Mouse (Mus musculus) megakaryocyte, embryonic 14.5 days (primary cell): ENCODE data around the gene Olfr444. TPM values are rescaled to one million over a fixed set of nuclear protein-coding genes. Genes with fewer than 3 reads are reported as not detected.

Experiments
- H3K27me3 ChIP-seq: replicated peaks from 2 replicates; pipeline ENCODE3; 2012; ENCODE audit warnings: inconsistent platforms
- H3K36me3 ChIP-seq: replicated peaks from 2 replicates; pipeline ENCODE3; 2012; ENCODE audit warnings: low read length, inconsistent platforms, mixed read lengths
- H3K4me1 ChIP-seq: 2 replicates; pipeline ENCODE4 v1.6.1; 2012; ENCODE audit warnings: inconsistent platforms
- H3K4me3 ChIP-seq: replicated peaks from 2 replicates; pipeline ENCODE3; 2012; ENCODE audit warnings: moderate library complexity, mild to moderate bottlenecking, inconsistent platforms
- H3K9me3 ChIP-seq: 2 replicates; pipeline ENCODE4 v1.6.1; 2012; ENCODE audit warnings: inconsistent platforms
- FLI1 ChIP-seq: IDR thresholded peaks from 2 replicates; pipeline ENCODE4 v1.6.1; 2012; ENCODE audit warnings: low read length, inconsistent platforms, mixed read lengths
- GATA1 ChIP-seq: IDR thresholded peaks from 3 replicates; pipeline ENCODE4 v1.6.1; 2012; ENCODE audit warnings: mixed read lengths, low read length, inconsistent platforms, borderline replicate concordance
- polyA plus RNA-seq: library from polyadenylated mRNA; stranded (reverse); fragments of >175 nt; gene quantifications from 2 replicates; pipeline ENCODE4 v1.2.3, GENCODE M21; 2012; ENCODE audit warnings: low replicate concordance; ENCODE audit not compliant: insufficient read depth

The Olfr444 gene
- polyA plus RNA-seq, result not detected in 2 replicates

- no peaks in the 10 kb centered on the region for H3K27me3 ChIP-seq
- H3K4me3 ChIP-seq, result no peak within 1 kb of the TSS
- peaks cover 7% of the 10 kb centered on the region; the same call in 1 of the 2 replicates for H3K9me3 ChIP-seq
- TF ChIP-seq GATA1 (no peak), FLI1 (no peak)
- no peaks in the 10 kb centered on the region for H3K36me3 ChIP-seq
- no peaks in the 10 kb centered on the region for H3K4me1 ChIP-seq
Observed at GRCm38 (mm10) chr6:42948767-42949166, at the start of gene Olfr444. Gene Olfr444, plus strand, starts transcription at chr6:42949067.

GRCm38 (mm10) chr6:42900345-42900744 is 48.5 kb upstream of the Olfr444 start:
- TF ChIP-seq FLI1 (no peak), GATA1 (no peak)

GRCm38 (mm10) chr6:42908578-42908977 is 40.3 kb upstream of the Olfr444 start, which contains the start of gene Olfr447:
Gene Olfr447, plus strand, starts transcription at chr6:42908878.
- no peak for TF ChIP-seq GATA1
- no peak for TF ChIP-seq FLI1
- no peaks in the 10 kb centered on the region for H3K4me1 ChIP-seq
- no peaks in the 10 kb centered on the region for H3K36me3 ChIP-seq
- no peaks in the 10 kb centered on the region for H3K9me3 ChIP-seq
- H3K4me3 ChIP-seq, result no peak within 1 kb of the TSS
- H3K27me3 ChIP-seq, result no peaks in the 10 kb centered on the region

More at GRCm38 (mm10) chr6:42900345-42900744, 48.5 kb upstream of the Olfr444 start:
- H3K4me1 ChIP-seq, result no peaks in the 10 kb centered on the region
- H3K27me3 ChIP-seq, result no peaks in the 10 kb centered on the region
- H3K9me3 ChIP-seq, result peaks cover 14% of the 10 kb centered on the region; the same call in 1 of the 2 replicates
- H3K36me3 ChIP-seq, result no peaks in the 10 kb centered on the region
- no peak overlapping the region for H3K4me3 ChIP-seq

- H3K27me3 ChIP-seq, result no peaks in the 10 kb centered on the region
- H3K4me1 ChIP-seq, result no peaks in the 10 kb centered on the region
- H3K4me3 ChIP-seq, result no peak within 1 kb of the TSS
- no peak for TF ChIP-seq GATA1
- TF ChIP-seq FLI1, result no peak
- no peaks in the 10 kb centered on the region for H3K9me3 ChIP-seq
- H3K36me3 ChIP-seq, result no peaks in the 10 kb centered on the region
Observed at GRCm38 (mm10) chr6:42921077-42921476, 27.8 kb upstream of the Olfr444 start, which contains the start of gene Olfr446. Gene Olfr446, plus strand, starts transcription at chr6:42921377.

- H3K9me3 ChIP-seq, result peaks cover 8% of the 10 kb centered on the region
- no peak for TF ChIP-seq FLI1
- no peak for TF ChIP-seq GATA1
- no peak overlapping the region for H3K4me3 ChIP-seq
- H3K36me3 ChIP-seq, result no peaks in the 10 kb centered on the region
- H3K4me1 ChIP-seq, result no peaks in the 10 kb centered on the region
- H3K27me3 ChIP-seq, result no peaks in the 10 kb centered on the region
Observed at GRCm38 (mm10) chr6:42980377-42980776, 31.5 kb downstream of the Olfr444 start.

Other genes starting within 250 kb of the Olfr444 start
- gene Tcaf1, start 239.0 kb upstream of the Olfr444 start, polyA plus RNA-seq, result not detected in 2 replicates
- gene Olfr453, start 209.7 kb upstream of the Olfr444 start, polyA plus RNA-seq, result not detected in 2 replicates
- not detected in 2 replicates for gene Olfr38, start 192.7 kb upstream of the Olfr444 start, polyA plus RNA-seq
- gene Olfr452, start 164.0 kb upstream of the Olfr444 start, polyA plus RNA-seq, result not detected in 2 replicates
- not detected in 2 replicates for gene Olfr450, start 137.1 kb upstream of the Olfr444 start, polyA plus RNA-seq
- gene Olfr449, start 114.7 kb upstream of the Olfr444 start, polyA plus RNA-seq, result not detected in 2 replicates
- gene Olfr448, start 58.6 kb upstream of the Olfr444 start, polyA plus RNA-seq, result 1.00 TPM in 1 of 2 replicates, not detected in the other
- not detected in 2 replicates for gene Olfr447, start 40.2 kb upstream of the Olfr444 start, polyA plus RNA-seq
- gene Olfr446, start 27.7 kb upstream of the Olfr444 start, polyA plus RNA-seq, result not detected in 2 replicates
- gene Olfr441, start 157.3 kb downstream of the Olfr444 start, polyA plus RNA-seq, result not detected in 2 replicates
- gene Olfr237-ps1, start 197.5 kb downstream of the Olfr444 start, polyA plus RNA-seq, result 0.40 TPM in 1 of 2 replicates, not detected in the other
- gene Olfr437, start 214.2 kb downstream of the Olfr444 start, polyA plus RNA-seq, result not detected in 2 replicates
- gene Olfr13, start 223.1 kb downstream of the Olfr444 start, polyA plus RNA-seq, result not detected in 2 replicates
- not detected in 2 replicates for gene Olfr435, start 248.1 kb downstream of the Olfr444 start, polyA plus RNA-seq